Mouse (Mus musculus) spleen, postnatal 4 days (tissue): ENCODE measurements at regions not wholly inside any gene's neighbourhood (a gene's known extent, or its start where the extent isn't known, plus 50 kb on each side); places are given as distances from the start of the nearest gene placed in this dataset.
A peak's percentile ranks its signal among the peaks of the same experiment; 100 is the strongest.

Experiments used
- DNase-seq, 2 experiments: peaks; one replicate each; pipeline ENCODE4 v3.0.0; 2022; ENCODE audit warnings: low spot score in 2 of 2

DNA sequence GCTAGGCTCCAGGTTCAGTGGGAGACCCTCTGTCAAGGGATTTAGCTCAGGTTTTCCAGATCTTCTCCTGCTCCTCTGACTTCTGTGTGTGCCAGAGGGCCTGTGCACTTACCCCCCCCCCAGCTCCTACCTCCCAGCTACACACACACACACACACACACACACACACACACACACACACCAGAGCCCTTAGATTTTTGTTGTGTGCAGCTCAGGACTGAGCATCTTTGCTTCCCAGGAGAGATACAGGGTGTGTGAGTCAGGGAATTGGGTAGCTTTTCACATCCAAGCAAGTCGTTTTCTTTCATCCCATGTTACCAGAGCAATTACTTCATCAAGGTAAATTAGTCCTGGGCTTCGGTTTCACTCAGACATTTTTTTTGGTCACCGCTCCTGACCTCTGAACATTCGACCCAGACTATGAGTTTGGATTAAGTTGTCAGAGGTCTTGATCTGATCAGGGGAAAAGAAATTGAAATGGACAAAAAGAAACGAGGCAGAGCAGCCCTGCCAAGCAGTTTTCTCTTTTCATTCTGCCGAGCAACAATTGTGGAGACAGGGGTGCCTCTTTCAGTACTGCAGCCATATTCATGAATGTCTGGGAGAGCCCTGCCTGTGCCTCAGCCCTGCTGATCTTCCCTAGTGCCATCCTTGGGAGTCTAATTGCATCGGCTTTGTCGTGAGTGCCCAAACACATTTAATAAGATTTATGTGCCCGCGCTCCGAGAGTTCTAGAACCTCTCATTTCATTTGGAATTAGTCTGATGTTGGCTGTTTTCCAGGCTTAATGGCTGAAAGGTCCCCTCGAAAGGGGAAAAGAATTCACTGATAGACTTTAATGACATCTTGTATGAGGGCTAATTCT lies 241.3 kb downstream of the 1500009L16Rik start:
- no peak for DNase-seq

DNA sequence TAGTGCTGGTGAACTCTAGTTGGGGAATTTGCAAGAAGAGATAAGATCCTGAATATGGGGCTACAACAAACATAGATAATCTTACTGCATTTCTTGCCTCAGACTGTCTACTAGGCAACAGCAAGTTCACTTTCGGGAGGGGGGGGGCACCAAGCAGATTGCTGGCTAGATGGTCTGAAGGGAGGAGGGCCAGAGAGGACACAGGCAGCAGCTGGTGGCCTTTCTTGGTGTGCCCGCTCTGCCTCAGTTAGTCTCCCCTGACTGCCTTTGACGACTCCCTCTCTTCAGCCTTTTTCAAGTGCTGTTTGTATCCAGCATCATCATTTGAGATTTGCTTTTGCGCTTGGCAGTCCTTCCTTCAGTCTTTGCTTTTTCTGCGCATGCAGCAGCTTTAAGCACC lies 242.2 kb downstream of the 1500009L16Rik start:
- no peak for DNase-seq

DNA sequence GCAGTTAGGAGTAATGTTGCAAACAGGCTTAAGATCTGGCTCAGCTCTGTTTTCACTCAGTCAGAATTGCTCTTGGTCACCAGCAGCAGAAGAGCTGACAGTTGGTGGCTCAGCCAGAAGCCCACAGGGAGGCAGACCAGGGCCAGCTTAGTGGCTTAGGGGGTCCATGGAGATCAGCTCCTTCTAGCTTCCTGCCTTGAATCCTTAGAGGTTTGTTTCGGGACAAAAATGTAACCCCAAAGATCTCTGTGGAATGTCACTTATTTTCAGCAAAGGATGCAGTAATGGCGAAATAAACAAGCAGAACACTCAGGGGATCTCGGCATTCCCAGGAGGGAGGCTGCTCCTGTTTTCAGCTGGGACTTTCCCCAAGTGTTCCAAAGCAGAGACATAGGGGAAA lies 247.8 kb downstream of the 1500009L16Rik start:
- no peak for DNase-seq

DNA sequence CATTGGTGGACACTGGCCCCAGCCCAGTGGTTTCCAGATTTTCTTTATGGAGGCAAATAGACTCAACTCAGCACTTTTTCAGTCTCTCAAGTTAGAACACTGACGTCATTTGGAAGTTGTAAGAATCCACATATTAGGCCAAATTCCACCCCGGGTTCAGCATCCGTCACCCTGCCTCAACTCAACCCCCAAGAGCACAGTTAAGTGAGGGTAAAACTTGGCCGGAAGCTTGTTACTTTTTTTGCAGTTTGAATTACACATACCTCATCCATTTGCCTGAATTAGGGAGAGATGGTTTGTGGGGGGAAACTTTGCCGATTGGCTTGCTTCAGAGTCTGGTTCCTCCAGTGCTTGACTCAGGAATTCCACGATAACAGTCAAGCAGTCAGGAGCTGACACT lies 251.9 kb downstream of the 1500009L16Rik start:
- DNase-seq: no peak

DNA sequence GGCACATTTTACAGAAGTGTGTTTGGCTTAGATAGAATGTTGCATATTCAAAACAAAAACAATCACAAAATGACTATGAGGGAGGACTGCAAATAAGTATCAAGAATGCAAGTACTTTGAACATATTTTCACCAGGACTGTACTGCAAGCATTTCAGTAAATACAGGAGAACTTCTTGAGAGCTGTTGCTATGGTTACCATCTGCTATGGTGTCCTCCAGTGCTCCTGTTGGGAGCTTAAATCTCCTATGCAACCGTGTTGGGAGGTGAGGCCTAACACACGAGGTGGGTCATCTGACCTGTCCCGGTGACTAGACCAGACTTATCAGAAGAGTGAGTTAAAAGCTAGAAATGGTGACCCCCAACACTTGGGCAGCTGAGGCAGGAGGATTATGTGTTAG lies 253.9 kb downstream of the 1500009L16Rik start:
- DNase-seq: no peak

DNA sequence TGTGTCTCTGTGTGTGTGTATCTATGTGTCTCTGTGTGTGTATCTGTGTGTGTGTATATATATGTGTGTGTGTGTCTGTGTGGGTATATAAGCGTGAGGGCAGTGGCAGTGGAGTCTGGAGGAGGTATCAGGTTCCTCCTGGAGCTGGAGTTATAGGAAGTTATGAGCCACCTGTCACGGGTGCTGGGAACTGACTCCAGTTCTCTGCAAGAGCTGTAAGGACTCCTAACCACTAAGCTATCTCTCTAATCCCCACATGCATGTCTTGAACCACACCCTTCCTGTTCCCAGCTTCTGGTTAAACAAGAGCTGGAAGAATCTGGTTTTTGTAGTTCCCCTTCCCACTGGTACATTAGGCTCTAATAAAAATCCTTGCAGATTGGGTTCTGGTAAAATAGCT lies 257.3 kb downstream of the 1500009L16Rik start:
- DNase-seq: no peak

DNA sequence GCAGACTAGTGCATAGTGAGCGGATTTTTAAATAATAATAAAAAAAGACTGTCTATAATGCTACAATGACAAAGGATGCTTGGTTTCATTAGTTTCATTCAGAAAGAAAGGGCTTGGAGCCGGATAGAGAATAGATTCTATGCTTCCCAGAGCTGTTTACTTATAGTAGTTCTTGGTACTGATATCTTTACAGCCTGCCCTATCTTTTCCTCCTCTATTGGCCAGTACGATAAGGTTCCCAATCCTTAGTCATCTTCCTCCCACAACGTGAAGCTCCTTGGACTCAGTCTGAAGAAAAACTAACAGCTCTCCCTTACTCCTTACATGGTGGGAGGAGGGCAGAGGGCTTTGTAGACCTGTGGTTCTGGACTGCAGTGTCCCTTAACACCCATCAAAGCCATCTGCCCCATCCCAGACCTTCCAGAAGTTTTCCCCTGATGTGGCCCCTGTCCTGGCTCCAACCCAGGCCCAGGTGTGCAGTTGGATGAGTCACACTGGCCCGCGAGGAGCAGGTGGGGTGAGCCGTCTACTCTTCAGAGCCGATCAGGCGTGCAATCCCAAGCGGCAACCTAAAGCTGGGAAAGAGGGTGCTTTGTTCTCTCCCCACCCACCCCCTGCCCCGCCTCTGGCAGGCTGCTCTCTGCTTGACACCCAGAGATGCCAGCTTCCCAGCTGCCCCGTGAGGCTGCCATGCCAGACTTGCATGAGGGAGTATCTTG lies 262.2 kb downstream of the 1500009L16Rik start:
- no peak for DNase-seq

DNA sequence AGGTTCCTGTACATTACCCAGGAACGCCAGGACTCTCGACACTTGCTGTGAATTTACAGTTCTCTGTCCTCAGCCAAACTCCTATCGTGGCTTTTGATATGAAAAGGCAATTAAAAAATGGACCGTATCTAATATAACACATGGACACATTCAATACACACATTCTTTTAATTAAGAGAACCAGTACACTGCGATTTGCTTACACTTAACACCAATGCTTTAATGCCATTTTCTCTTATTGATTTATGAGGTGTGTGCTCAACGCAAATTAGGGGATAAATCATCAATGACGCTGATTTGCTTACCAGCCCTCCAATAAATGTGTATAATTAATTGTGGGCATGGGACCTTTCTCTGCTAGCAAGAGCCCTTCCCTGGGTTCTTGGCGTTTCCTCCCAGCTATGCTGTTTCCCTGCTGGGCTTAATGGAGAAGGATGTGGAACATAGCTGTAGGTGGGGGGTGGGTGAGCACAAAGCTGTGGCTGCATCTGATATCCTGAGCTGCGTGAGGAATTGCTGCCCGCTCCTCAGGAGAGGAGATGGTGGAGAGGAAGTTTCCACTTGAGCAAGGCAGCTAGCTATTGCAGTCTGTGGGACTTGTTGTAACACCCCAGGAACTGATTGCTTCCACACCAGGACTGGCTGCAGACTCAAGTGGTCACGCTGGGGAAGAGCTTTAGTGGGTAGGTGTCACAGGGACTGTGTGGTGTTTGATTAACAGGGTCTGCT lies 270.1 kb downstream of the 1500009L16Rik start:
- peak in 1 of 2 experiments; percentile 15 for DNase-seq

DNA sequence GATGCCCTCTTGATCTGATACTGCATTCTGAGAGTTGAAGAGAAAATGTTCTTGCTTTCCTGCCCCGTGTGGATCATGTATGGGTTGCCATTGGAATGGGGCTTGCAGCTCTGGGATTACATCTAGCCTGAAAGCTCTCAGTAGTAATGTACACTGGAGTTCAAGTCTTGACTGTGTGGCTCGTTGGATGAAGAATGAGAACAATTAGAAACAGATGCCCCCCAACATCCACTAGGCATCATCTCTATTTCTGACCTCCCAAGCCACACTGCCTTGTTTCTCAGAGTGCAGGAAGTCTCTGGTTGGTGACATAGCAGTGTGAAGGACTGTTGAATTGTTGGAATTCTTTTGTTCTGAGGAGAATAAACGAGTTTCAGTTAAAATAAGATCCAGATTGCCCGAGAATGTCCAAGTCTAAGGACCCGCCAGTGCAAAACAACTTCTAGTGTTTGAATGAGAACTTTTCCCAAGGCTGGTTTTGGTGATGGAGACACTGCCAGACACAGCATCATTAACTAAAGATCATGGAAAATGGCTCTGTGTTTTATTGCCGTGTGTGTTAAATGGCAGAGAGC lies 272.4 kb downstream of the 1500009L16Rik start:
- no peak for DNase-seq

DNA sequence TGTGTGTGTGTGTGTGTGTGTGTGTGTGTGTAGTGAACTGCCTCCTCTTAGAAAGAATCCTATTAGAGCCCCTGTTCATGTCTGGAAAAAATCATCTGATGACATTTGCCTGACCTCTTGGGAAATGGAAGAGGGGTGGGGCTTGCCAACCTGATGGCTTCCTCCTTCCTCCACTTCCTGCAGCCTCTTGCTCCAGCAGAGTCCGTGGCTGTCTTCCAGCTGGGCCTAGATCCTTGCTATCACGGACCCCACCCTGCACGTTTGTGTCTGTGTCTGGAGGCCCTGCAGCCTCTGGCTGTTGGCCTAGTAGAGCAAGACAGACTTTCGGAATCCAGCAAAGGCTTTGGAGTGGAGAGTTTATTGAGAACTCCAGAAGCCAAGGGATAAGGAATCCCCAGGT lies 273.2 kb downstream of the 1500009L16Rik start:
- peak in 1 of 2 experiments; percentile 18 for DNase-seq

DNA sequence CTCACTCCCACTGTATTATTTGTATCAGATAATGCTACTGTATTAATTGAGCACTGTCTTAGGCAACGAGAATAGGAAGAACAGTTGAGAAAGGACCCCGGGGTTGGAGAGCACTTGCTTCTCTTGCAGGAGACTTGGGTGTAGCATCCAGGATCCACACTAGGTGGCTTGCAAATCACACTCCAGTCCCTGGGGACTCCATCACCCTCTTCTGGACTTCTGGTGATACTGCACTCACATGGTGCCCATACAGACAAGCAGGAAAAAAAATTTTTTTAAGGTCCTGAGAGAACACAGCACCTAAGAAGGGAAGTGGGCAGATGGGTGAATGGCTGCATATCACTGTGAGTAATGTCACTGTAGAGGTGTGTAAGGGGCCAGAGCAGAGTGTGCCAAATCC lies 273.8 kb downstream of the 1500009L16Rik start:
- no peak for DNase-seq

DNA sequence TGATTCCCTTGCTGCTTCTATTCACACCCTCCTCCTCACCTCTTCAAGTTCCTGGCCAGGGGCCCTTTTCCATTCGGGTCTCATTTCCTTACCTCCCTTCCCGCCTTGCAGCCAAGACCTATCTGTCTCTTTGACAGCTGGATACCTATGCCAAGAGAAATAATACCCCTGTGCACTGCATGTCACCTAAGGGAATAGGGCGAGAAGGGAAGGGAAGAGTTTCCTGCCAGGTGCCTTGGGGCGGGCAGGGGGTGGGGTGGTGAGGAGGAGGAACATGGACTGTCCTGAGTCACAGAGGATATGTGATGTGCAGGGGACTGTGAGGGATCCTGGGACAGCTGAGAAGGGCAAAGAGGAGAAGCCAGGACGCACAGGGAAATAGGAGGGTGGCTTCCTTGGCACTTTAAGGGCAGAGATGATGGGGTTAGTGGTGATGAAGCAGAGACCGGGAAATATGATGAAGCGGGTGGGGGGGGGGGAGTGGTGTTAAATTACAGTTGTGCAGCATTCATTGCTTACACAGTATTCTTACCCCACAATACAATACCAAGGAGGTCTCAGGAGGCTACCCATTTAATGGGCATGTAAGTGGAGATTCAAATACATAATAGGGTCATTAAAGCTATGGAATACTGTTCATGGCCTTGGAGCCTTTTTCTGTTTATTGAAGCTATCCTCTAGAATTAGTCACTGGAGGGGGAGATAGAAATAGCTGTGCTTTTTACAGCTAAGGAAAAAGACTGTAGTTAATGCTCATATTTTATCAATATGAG lies 278.0 kb downstream of the 1500009L16Rik start:
- no peak for DNase-seq

DNA sequence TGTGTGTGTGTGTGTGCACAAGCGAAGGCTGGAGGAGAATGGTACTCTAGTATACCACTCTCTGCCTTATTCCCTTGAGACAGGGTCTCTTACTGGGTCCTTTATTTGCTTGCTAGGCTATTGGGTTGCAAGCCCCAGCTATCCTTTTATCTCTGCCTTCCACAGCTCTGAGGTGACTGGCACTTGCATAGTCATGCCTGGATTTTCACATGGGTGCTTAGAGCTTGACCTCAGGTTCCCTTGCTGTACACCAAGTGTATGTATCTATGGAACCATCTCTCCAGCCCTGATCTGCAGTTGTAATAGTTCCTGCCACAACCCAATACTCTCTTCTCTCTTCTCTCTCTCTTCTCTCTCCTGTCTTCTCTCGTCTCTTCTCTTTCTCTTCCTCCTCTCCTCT lies 280.1 kb downstream of the 1500009L16Rik start:
- DNase-seq: no peak

DNA sequence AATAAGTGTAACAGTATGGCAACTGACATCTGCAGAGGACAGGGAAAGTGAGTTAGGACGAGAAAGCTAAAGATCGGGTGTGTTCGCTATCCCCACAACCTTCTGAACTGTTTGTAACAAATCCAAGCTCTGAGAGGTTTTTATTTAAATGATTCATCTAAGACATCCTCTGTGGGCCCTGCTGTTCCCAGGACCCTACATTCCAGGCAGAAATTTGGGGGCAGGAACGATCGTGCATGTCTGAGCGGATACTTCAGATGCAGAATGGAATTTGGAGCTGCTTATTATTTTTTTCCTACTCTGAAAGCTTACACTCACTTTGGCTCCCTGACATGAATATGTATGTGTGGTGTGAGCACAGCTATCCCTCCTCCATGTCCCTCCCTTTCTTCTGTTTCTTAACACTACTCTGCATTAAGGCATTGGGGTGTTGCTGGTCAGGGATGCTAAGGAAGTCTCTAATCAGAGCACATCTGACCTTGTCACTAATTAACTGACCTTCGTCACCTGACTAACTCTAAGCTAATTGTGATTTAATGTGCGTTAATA lies 281.0 kb downstream of the 1500009L16Rik start:
- no peak for DNase-seq

DNA sequence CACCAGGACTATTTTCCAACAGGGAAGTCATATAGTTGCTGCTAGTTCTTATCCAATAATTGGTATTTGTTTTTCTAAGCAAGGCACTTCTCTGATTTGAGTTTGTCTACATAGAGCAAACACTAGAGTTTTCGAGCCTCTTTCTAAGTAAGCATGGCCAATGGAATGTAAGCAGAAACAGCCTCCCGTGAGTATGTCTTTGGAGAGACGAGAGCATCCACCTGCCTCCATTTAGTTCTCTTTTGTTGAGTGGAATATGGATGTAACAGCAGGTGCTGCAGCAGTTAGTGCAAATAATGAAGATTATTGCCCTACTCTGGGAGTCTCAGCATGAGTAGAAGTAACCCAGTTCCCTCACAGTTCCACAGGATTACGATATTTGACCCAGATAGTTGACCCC lies 286.3 kb downstream of the 1500009L16Rik start:
- no peak for DNase-seq

DNA sequence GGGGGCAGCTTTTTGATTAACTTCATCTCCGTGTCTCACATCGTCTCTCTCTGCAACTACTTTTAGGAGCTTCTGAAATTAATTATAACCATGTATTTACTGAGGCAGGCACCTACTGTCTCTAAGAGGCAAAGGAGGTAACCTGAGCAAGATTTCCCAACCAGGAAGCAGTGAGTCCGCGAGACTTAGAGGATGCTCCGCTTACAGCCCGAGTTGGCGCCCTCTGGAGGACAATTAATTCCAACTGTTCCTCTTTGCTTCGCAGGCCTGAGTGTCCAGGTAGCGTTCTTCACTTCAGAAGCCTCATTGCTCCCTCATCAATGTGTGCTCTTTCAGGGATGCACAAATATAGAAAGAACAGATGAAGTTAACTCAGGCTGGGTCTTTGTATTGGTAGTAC lies 296.7 kb downstream of the 1500009L16Rik start:
- peak; percentile 45 to 77 for DNase-seq

DNA sequence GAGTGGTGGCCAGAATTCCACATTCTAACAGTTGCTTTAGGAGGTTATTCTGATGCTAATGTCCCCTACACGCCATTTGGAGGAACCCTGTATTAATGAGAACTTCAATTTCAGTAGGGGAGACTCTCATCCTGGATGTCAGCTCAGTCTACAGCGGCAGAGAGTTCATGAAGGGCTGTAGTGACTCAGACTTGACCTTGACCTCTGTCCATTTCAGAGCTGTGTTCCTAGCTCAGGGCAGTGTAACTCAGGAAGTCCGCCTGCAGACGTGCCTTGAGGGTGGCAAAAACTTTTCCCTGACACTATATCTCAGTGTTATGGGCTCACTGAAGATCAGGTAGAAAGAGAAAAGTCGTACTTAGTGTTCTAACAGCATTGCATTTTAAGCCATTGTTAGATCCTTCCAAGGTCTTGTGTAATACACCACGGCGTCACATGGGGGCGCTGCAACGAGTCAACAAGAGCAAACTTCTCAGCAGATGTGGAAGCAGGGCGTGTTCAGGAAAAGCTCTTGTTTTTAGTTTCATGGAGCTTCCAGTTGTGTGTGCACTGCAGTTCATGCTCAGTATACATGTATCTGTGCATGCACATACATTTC lies 297.5 kb downstream of the 1500009L16Rik start:
- DNase-seq: peak; percentile 55 to 80

DNA sequence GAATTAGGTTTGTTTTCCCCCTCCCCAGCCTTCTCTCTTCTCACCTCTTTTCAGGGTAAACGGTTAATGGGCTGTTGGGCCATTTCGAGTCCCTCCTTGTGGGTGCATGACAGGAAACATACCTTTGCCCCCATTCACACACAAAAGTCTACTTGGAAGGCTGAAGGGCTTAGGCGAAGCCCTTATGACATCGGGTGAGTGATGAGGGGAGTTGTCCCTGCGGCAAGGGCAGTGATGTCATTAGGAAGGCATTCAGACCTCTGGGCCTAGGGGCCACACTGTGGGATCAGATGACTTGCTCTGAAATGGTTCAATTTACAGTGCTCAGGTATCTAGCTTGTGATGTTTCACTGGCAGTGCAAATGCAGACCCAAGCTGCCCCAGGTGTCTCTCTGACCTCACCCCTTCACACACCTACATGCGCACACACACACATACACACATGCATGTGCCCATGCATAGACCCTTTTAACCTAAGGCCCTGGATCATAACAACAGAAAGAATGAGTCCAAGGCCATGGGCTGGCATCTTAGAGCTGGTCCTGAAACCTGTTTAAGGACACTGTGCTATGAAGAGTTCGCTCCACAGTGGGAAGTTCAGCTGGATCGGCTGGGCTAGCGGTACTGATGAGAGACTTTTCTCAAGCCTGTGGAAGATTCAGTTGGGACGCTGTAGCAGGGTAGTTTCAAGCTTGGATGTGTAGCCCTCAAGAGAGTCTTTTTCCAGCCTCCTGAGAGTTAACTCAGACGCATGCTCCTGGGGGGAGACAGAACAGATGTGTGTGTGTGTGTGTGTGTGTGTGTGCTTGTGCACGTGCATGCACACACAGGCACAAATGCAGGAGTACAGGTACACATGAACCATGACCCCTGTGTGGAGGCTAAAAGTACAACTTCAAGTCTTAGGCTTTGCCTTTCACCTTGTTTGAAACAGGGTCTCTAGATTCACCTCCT lies 298.8 kb downstream of the 1500009L16Rik start:
- DNase-seq: no peak

DNA sequence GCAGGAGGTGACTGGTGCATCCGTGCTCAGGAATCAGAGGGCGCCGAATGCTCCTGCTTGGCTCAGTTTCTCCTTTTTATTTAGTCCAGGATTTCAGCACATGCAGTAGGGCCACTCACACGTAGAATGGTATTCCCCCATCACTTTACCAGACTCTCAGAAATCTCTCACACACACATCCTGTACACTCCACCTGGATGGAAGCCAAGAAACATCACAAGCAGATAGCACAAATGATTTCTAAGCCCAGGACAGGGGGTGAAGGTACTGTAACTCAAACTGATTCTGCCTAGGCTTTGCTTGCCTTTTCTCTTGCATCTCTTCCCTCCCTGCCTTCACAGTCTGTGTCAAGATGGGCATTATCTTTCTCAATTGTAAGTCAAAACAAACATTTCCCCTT lies 301.6 kb downstream of the 1500009L16Rik start:
- DNase-seq: no peak
